Mouse (Mus musculus) small intestine, adult 2 months (tissue): ENCODE data around the gene Slfnl1.

Experiments used
- CTCF ChIP-seq: fragments of 200-500 bp; IDR thresholded peaks from 2 replicates; pipeline ENCODE4 v1.5.1; 2012; ENCODE audit warnings: low read depth, mild to moderate bottlenecking, control low read depth, inconsistent platforms, low read length, moderate library complexity, mixed read lengths; ENCODE audit not compliant: insufficient replicate concordance, insufficient read length; ENCODE audit errors: extremely low read depth
- POLR2A ChIP-seq: fragments of 200-500 bp; IDR thresholded peaks from 2 replicates; pipeline ENCODE4 v1.6.1; 2012; ENCODE audit warnings: low read depth, mild to moderate bottlenecking, control low read depth, inconsistent platforms, low read length, moderate library complexity

GRCm38 (mm10) chr4:120511203-120511602, 20.8 kb upstream of the Slfnl1 start:
- TF ChIP-seq CTCF (no peak), POLR2A (no peak)
